27 mouse cellular contexts compared by ENCODE assay signal in the genomic region with DNA sequence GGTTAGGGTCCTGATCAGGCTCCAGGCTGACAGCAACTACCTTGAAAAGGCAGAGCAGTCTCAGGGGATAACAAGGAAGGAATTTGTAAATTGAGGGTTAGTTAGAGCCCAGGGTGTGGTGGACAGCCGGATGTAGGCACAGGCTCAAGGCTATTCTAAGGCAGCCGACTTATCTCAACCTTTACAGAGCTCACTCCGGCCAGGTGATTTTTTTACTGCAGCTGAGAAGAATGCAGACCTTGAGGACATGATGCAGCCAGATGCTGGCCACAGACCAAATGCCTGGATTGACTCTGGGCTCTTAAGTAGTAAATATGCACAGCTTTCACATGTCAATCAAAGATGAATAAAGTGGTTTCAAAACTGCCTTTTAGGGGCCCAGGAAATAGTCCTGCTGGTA. TPM values are rescaled to one million over a fixed set of nuclear protein-coding genes. Genes with fewer than 3 reads are reported as not detected.
DNase-seq lines count a peak whose midpoint lies in the region; ATAC-seq and TF ChIP-seq lines count a peak whose summit lies in the region.
"Had no signal": no experiment of that assay in that cellular context is flagged by ENCODE, and none has a peak within 500 bp of the region (broad histone marks: within the 10 kb centered on the region; RNA-seq: fewer than 3 reads in every experiment).

No protein-coding gene starts in this region.

- H3K4me3 ChIP-seq in heart, embryonic 15.5 days = no peak overlapping the region
- H3K4me3 ChIP-seq in liver, embryonic 12.5 days = no peak overlapping the region
- no peak overlapping the region for H3K4me3 ChIP-seq in stomach, postnatal 0 days (ENCODE audit: low read depth, low read length)
- H3K4me3 ChIP-seq: embryonic facial prominence, embryonic 13.5 days; erythroblast, embryonic 14.5 days; forebrain, embryonic 13.5 days; gastrocnemius, adult 2 months; hindbrain, embryonic 15.5 days; midbrain, embryonic 12.5 days; neural tube, embryonic 12.5 days; stomach, embryonic 15.5 days had no signal

- H3K27ac ChIP-seq in heart, embryonic 15.5 days = 0 out of 2 replicates have a peak overlapping the region, but pooled peaks have one; percentile 9
- H3K27ac ChIP-seq in liver, embryonic 12.5 days = 0 out of 2 replicates have a peak overlapping the region, but pooled peaks have one; percentile 2
- no peak overlapping the region for H3K27ac ChIP-seq in stomach, postnatal 0 days (replicated peaks)
- H3K27ac ChIP-seq: embryonic facial prominence, embryonic 13.5 days; forebrain, embryonic 13.5 days; hindbrain, embryonic 15.5 days; midbrain, embryonic 12.5 days; neural tube, embryonic 12.5 days had no signal

- H3K9me3 ChIP-seq in heart, embryonic 15.5 days (replicated peaks) = no peaks in the 10 kb centered on the region
- no peaks in the 10 kb centered on the region for H3K9me3 ChIP-seq in liver, embryonic 12.5 days (replicated peaks)
- H3K9me3 ChIP-seq in stomach, postnatal 0 days (ENCODE audit: control insufficient read depth, low read length) = no peaks in the 10 kb centered on the region
- H3K9me3 ChIP-seq: embryonic facial prominence, embryonic 13.5 days; forebrain, embryonic 13.5 days; hindbrain, embryonic 15.5 days; midbrain, embryonic 12.5 days; neural tube, embryonic 12.5 days; stomach, embryonic 15.5 days had no signal

- TF ChIP-seq EP300 in stomach, postnatal 0 days (optimal IDR thresholded peaks at IDR 0.05) = no peak

- H3K4me1 ChIP-seq in heart, embryonic 15.5 days (replicated peaks) = peaks cover 5% of the 10 kb centered on the region
- peaks cover 18% of the 10 kb centered on the region for H3K4me1 ChIP-seq in liver, embryonic 12.5 days
- no peaks in the 10 kb centered on the region for H3K4me1 ChIP-seq in stomach, postnatal 0 days (replicated peaks; ENCODE audit: control insufficient read depth, insufficient read depth)
- H3K4me1 ChIP-seq: embryonic facial prominence, embryonic 13.5 days; forebrain, embryonic 13.5 days; hindbrain, embryonic 15.5 days; midbrain, embryonic 12.5 days; neural tube, embryonic 12.5 days had no signal

- ATAC-seq in heart, embryonic 15.5 days (replicated peaks; ENCODE audit: insufficient number of reproducible peaks, insufficient read depth, low FRiP score, low read depth) = no peak
- ATAC-seq in liver, embryonic 12.5 days = 0 out of 2 replicates have a peak, but pooled peaks have one; percentile 42
- peak; percentile 56 for ATAC-seq in stomach, postnatal 0 days (ENCODE audit: low FRiP score, low TSS enrichment)
- ATAC-seq: forebrain, embryonic 13.5 days had no signal

- 28% methylated on average over 3 of the region's 3 CpGs for WGBS in heart, embryonic 15.5 days
- WGBS in liver, embryonic 12.5 days (ENCODE audit: insufficient replicate concordance) = 31% methylated on average over 3 of the region's 3 CpGs
- 37% methylated on average over 3 of the region's 3 CpGs for WGBS in stomach, postnatal 0 days

- TF ChIP-seq CTCF in stomach, postnatal 0 days (IDR thresholded peaks at IDR 0.05; ENCODE audit: low read depth) = no peak

- no peak overlapping the region for H3K4me2 ChIP-seq in heart, embryonic 15.5 days
- H3K4me2 ChIP-seq in liver, embryonic 12.5 days = no peak overlapping the region
- H3K4me2 ChIP-seq in stomach, postnatal 0 days (replicated peaks; ENCODE audit: low read depth) = no peak overlapping the region
- H3K4me2 ChIP-seq: embryonic facial prominence, embryonic 13.5 days; forebrain, embryonic 13.5 days; hindbrain, embryonic 15.5 days; midbrain, embryonic 12.5 days; neural tube, embryonic 12.5 days; stomach, embryonic 15.5 days had no signal

- no peak for DNase-seq in heart, postnatal 4 days
- no peak for DNase-seq in liver
- peak; percentile 40 for DNase-seq in ZHBTc4 (ENCODE audit: low read depth, low spot score)
- no peak for DNase-seq in stomach, postnatal 0 days (ENCODE audit: low spot score)
- DNase-seq in spleen, postnatal 10 days (ENCODE audit: low spot score in 2 of 2) = no peak
- DNase-seq in layer of hippocampus, postnatal 36 days = no peak
- DNase-seq: adrenal gland, adult 2 months; cerebellum, adult 8-10 months; cerebellum, postnatal 36 days; embryo, embryonic 11 days; gastrocnemius, adult 2 months; kidney, adult 9 months; layer of hippocampus, adult 9-11 months; left cerebral cortex, postnatal 4 days; lung, adult 2 months; lung, postnatal 14 days; retina, postnatal 1 day; thymus, adult 2 months had no signal

- H3K36me3 ChIP-seq in heart, embryonic 15.5 days = no peaks in the 10 kb centered on the region
- no peaks in the 10 kb centered on the region for H3K36me3 ChIP-seq in liver, embryonic 12.5 days
- no peaks in the 10 kb centered on the region for H3K36me3 ChIP-seq in stomach, postnatal 0 days (ENCODE audit: control insufficient read depth, insufficient read depth, low read length)
- H3K36me3 ChIP-seq: embryonic facial prominence, embryonic 13.5 days; hindbrain, embryonic 15.5 days; midbrain, embryonic 12.5 days; neural tube, embryonic 12.5 days; stomach, embryonic 15.5 days had no signal

- no peak overlapping the region for H3K9ac ChIP-seq in heart, embryonic 15.5 days
- H3K9ac ChIP-seq in liver, embryonic 12.5 days = no peak overlapping the region
- H3K9ac ChIP-seq in stomach, postnatal 0 days (ENCODE audit: low read length) = no peak overlapping the region
- H3K9ac ChIP-seq: embryonic facial prominence, embryonic 13.5 days; forebrain, embryonic 13.5 days; hindbrain, embryonic 15.5 days; midbrain, embryonic 12.5 days; neural tube, embryonic 12.5 days; stomach, embryonic 15.5 days had no signal

- H3K27me3 ChIP-seq in heart, embryonic 15.5 days = no peaks in the 10 kb centered on the region
- no peaks in the 10 kb centered on the region for H3K27me3 ChIP-seq in liver, embryonic 12.5 days (replicated peaks)
- no peaks in the 10 kb centered on the region for H3K27me3 ChIP-seq in stomach, postnatal 0 days (ENCODE audit: control insufficient read depth, insufficient read depth, low read length)
- H3K27me3 ChIP-seq: embryonic facial prominence, embryonic 13.5 days; forebrain, embryonic 13.5 days; hindbrain, embryonic 15.5 days; midbrain, embryonic 12.5 days; neural tube, embryonic 12.5 days; stomach, embryonic 15.5 days had no signal

RNA-seq across cellular contexts. Expression of a gene that starts 10.7 kb away (rescaled TPM):
- 6.0 and 10.5 TPM in 2 replicates for polyA plus RNA-seq in heart, embryonic 15.5 days (2015; fragmentation: Nextera tagmentation; extraction: Ambion mirVana)
- 1 to 10 TPM; 2.3 to 2.5 TPM for total RNA-seq in heart, postnatal 4 days (2021)
- 5.2 and 5.5 TPM in 2 replicates for polyA plus RNA-seq in liver, embryonic 12.5 days (2016; fragmentation: Nextera tagmentation; extraction: Ambion mirVana)
- 4.5 and 5.3 TPM in 2 replicates for polyA plus RNA-seq in stomach, postnatal 0 days (2015; fragmentation: Nextera tagmentation; extraction: Ambion mirVana)
- 10 to 100 TPM in 1 of 2 experiments, 1 to 10 TPM in 1; 9.7 to 12.6 TPM for total RNA-seq in layer of hippocampus, postnatal 36 days (2021)

RNA-seq across cellular contexts. Expression of a gene that starts 50.7 kb away (rescaled TPM):
- 246 and 363 TPM in 2 replicates for polyA plus RNA-seq in heart, embryonic 15.5 days (2015; fragmentation: Nextera tagmentation; extraction: Ambion mirVana)
- total RNA-seq in heart, postnatal 4 days (2021) = 100 to 1,000 TPM; 206 to 217 TPM
- 108 and 117 TPM in 2 replicates for polyA plus RNA-seq in liver, embryonic 12.5 days (2016; fragmentation: Nextera tagmentation; extraction: Ambion mirVana)
- polyA plus RNA-seq in stomach, postnatal 0 days (2015; fragmentation: Nextera tagmentation; extraction: Ambion mirVana) = 183 and 184 TPM in 2 replicates
- total RNA-seq in layer of hippocampus, postnatal 36 days (2021) = 100 to 1,000 TPM; 108 to 112 TPM
